Mouse (Mus musculus): ENCODE data around the gene Efna2.

Efna2 gene

GRCm38 (mm10) chr10:80227877-80228775 is 48.8 kb downstream of the Efna2 start:
- DNase-seq (ENCODE audit: low read depth): no peak

GRCm38 (mm10) chr10:80236145-80236825 is 57.0 kb downstream of the Efna2 start:
- no peak for DNase-seq (ENCODE audit: low read depth)

- DNase-seq (ENCODE audit: low read depth): no peak
These were observed 57.7 kb downstream of the Efna2 start for GRCm38 (mm10) chr10:80237020-80237419.

GRCm38 (mm10) chr10:80238306-80238705 is 59.0 kb downstream of the Efna2 start:
- DNase-seq (ENCODE audit: low read depth): no peak

Measured in NIH3T3 (cell line).